Mouse (Mus musculus): ENCODE data around the gene Zbtb3. TPM values are rescaled to one million over a fixed set of nuclear protein-coding genes. Genes with fewer than 3 reads are reported as not detected.

Zbtb3 gene
- 4.3 TPM for polyA plus RNA-seq (2017; shearing (Covaris generic))

DNA sequence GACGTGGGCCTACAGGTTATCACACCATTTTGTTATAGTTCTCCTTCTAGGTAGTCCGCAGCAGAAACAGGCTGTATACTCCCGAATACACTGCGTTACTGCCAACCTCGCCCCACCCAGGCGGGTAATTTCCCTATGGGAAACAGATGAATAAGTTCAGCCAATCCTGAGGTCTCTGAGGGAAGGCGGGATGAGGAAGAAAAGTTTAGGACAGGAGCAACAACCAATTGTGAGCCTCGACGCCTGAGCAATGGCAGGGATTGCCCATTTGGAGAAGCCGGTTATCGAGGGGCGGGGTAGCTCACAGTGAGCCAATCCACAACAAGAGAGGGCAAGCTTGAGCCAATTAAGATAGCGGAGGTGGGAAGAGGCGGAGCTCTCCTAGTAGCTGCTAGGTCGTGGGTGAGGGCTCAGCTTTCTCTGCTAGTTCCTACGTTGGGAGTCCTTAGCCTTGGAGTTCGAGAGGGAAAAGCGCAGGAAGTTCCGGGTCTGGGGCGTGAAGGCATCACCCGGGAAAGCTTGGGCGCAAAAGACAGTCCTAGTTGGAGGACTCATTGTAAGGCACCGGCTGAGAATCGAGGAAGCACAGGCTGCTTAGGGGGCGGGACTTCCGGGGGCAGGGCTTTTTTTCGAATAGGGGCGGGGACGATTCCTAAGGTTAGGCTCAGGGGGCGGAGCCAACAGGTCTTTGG, at the start of gene Zbtb3:
Zbtb3 (plus strand) TSS at position 426 of the 692 bp plus-strand sequence.

DNA sequence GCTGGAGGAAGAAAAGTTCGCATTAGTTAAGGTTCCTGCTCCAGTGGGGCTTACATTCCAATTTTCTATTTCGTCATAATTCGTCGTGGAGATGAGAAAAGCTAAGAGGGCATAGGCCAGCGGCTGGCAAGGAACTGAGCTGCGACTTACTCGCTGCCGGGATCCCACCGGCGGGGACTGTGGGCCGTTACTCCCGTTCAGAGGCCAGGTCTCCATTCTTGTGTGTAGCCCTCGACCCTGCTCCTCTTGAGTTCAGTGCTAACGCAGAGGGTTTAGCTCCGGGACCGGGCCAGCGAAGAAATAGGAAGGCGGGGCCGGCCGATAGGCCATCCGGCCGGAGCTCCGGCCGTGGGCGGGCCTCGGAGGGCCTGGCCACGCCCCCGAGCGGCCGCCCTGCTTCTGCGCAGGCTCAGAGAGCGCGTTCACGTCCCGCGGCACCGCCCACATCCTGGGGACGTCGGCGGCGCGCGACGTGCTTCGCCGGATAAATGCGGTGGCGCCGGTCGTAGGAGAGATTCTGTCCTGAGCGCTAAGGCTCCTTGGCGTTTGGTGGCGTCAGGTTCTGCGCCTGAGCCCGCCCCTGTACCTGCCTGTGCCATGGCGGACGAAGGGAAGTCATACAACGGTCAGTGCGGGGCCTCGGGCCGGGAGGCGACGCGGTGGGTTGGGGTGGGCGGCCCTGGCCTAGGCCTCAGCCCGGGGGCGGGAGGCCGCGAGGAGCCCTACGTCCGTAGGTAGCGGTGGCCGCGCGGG, 45.5 kb upstream of the Zbtb3 start, which contains the start of gene Nxf1:
Nxf1 (plus strand) TSS at position 439 of the 753 bp plus-strand sequence.

DNA sequence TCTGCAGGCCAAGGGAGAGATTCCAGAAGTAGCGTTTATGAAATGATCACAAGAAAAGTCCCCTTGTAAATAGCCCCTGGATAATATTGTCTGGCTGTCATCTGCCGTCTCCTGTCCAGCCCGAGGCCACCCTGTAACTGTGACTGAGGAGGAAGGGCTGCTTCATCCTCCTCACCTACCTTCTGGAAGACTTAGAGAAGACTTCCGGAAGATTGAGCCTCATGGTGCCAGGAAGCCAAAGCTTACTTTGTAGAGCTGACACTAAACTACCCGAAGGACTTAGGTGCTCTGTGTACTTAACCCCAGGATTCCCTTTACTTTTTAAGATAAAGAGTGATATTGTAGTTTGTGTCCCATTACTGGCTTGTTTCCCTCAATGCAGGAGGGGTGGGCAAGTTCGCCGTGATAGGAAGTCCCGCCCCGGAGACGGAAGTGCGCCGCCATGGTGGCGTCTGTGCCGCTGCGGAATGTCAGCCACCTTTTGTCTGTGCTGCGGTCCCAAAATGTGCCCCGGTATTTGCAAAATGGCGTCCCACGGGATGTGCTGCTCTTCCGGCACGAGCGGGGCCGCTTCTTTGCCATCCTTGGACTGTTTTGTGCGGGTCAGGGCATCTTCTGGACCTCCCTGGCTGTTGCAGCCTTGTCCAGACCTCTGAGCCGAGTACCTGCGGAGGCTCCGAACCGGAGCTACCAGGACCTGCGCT, 31.6 kb upstream of the Zbtb3 start, which contains the start of gene Tmem223:
Tmem223 (plus strand) TSS at position 430 of the 704 bp plus-strand sequence.

GRCm38 (mm10) chr19:8774086-8774835, 28.1 kb upstream of the Zbtb3 start, which contains the start of gene Tmem179b:
TSS of gene Tmem179b (minus strand) at chr19:8774467.

DNA sequence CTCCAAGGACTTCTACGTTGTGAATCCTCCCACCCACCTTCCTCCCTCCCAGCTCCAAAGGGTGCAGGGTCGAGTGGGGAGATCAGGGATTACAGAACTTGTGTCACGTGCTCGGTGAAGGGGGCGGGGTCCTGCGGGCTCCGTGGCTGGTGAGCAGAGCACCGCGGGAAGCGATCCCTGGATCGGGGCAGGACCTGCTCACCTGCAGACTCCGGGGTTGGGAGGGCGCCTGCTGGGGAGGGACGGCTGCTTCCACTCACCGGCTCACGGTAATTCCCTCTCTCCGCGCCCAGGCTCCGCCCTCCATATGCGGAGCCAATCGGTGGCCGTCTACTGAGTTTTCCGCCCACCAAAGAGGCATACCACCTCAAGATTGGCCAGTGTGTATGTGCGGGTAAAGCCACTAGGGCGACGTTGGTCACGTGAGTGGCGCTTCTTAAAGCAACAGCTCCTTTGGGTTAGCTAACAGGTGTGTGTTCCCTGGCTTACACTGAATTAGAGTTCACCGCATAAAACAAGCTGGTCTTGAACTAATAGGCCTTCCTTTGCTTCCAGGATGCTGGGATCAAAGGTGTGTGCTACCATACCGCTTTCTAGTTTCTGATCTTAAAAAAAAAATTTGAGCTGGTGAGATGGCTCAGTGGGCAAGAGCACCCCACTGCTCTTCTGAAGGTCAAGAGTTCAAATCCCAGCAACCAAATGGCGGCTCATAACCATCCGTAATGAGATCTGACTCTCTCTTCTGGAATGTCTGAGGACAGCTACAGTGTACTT, 16.2 kb upstream of the Zbtb3 start, which contains the start of gene Taf6l:
Taf6l (minus strand) TSS at position 410 of the 774 bp plus-strand sequence.

GRCm38 (mm10) chr19:8798264-8798946, 4.0 kb upstream of the Zbtb3 start, which contains the start of gene Polr2g:
TSS of gene Polr2g (minus strand) at chr19:8798577.

DNA sequence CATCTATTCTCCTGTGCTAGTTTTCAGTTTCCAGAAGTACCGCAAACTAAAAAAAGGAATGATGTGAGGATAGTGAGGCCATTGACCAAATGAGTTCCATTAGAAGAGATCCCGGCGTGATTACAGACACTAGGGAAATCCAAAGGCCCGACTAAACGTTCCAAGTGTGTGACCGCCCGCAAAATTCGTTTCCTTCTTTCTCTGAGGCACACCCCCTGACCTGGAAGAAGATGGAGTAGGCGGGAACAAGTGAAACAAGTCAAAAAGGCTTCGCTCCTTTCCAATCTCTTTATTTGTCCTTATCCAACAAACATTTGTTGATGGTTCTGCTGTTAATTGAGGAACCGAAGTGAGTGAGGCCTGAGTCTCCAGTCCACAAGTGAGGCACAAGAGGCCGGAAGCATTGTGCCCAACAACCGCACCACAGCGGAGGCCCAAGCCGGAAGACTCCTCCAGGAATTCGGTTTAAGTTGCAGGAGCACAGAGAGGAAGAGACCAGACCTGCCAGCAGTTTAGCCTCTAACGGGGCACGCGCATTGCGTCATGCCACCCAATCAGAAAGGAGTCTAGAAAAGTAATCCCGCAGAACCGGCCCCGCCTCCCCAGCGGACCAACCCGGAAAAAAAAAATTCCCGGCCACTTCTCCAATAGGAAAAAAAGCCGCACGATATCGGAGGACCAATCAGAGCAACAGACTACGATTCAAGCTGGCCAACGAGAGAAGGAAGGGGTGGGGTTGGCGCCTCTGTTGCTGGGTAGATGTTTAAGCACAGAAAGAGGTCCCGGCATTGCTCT, 16.6 kb downstream of the Zbtb3 start, which contains the start of gene Ttc9c:
Ttc9c (minus strand) TSS at position 533 of the 795 bp plus-strand sequence.

GRCm38 (mm10) chr19:8819596-8820423, 17.5 kb downstream of the Zbtb3 start, which contains the start of gene Hnrnpul2:
TSS of gene Hnrnpul2 (plus strand) at chr19:8820010.

DNA sequence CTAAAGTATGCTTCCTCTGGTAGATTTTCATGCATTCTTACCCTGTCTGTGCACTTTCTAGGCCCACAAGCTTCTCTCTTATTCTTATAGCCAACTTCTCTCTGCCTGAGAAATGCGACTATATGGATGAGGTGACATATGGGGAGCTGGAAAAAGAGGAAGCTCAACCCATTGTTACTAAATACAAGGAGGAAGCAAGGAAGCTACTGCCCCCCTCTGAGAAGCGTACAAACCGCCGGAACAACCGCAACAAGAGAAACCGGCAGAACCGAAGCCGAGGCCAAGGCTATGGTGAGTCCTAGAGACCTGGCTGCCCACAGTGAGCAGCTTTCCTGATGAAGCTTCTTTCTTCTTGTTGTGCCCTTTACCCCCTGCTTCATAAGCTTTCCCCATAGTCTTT, 27.3 kb downstream of the Zbtb3 start, which contains the start of gene AC129217.1:
AC129217.1 (plus strand) TSS at position 114 of the 400 bp plus-strand sequence.

GRCm38 (mm10) chr19:8837251-8837791, 35.0 kb downstream of the Zbtb3 start, which contains the start of gene Bscl2:
TSS of gene Bscl2 (plus strand) at chr19:8837467.

GRCm38 (mm10) chr19:8839103-8839907, 37.0 kb downstream of the Zbtb3 start, which contains the start of gene Gng3:
TSS of gene Gng3 (minus strand) at chr19:8839194.

GRCm38 (mm10) chr19:8850402-8850901, 48.1 kb downstream of the Zbtb3 start, which contains the start of gene Lrrn4cl:
TSS of gene Lrrn4cl (plus strand) at chr19:8850768.

Other genes starting within 250 kb of the Zbtb3 start
- gene Slc22a8, start 211.3 kb upstream of the Zbtb3 start, polyA plus RNA-seq (2017; shearing (Covaris generic)), result not detected
- gene Slc22a6, start 184.5 kb upstream of the Zbtb3 start, polyA plus RNA-seq (2017; shearing (Covaris generic)), result not detected
- gene Chrm1, start 138.8 kb upstream of the Zbtb3 start, polyA plus RNA-seq (2017; shearing (Covaris generic)), result not detected
- 132 TPM for gene Slc3a2, start 79.2 kb upstream of the Zbtb3 start, polyA plus RNA-seq (2017; shearing (Covaris generic))
- gene Wdr74, start 66.7 kb upstream of the Zbtb3 start, polyA plus RNA-seq (2017; shearing (Covaris generic)), result 88.5 TPM
- gene 1700092M07Rik, start 61.8 kb upstream of the Zbtb3 start, polyA plus RNA-seq (2017; shearing (Covaris generic)), result 1.1 TPM
- 189 TPM for gene Stx5a, start 61.1 kb upstream of the Zbtb3 start, polyA plus RNA-seq (2017; shearing (Covaris generic))
- gene Nxf1, start 45.5 kb upstream of the Zbtb3 start, polyA plus RNA-seq (2017; shearing (Covaris generic)), result 324 TPM
- gene Tmem223, start 31.6 kb upstream of the Zbtb3 start, polyA plus RNA-seq (2017; shearing (Covaris generic)), result 107 TPM
- 167 TPM for gene Tmem179b, start 28.1 kb upstream of the Zbtb3 start, polyA plus RNA-seq (2017; shearing (Covaris generic))
- gene Taf6l, start 16.1 kb upstream of the Zbtb3 start, polyA plus RNA-seq (2017; shearing (Covaris generic)), result 6.1 TPM
- gene Polr2g, start 4.0 kb upstream of the Zbtb3 start, polyA plus RNA-seq (2017; shearing (Covaris generic)), result 172 TPM
- 57.9 TPM for gene Ttc9c, start 16.8 kb downstream of the Zbtb3 start, polyA plus RNA-seq (2017; shearing (Covaris generic))
- gene Hnrnpul2, start 17.5 kb downstream of the Zbtb3 start, polyA plus RNA-seq (2017; shearing (Covaris generic)), result 5.4 TPM
- not detected for gene AC129217.1, start 27.2 kb downstream of the Zbtb3 start, polyA plus RNA-seq (2017; shearing (Covaris generic))
- gene Bscl2, start 34.9 kb downstream of the Zbtb3 start, polyA plus RNA-seq (2017; shearing (Covaris generic)), result 112 TPM
- 0.45 TPM for gene Gng3, start 36.6 kb downstream of the Zbtb3 start, polyA plus RNA-seq (2017; shearing (Covaris generic))
- gene Lrrn4cl, start 48.2 kb downstream of the Zbtb3 start, polyA plus RNA-seq (2017; shearing (Covaris generic)), result not detected
- gene Ubxn1, start 68.9 kb downstream of the Zbtb3 start, polyA plus RNA-seq (2017; shearing (Covaris generic)), result 165 TPM
- gene Uqcc3, start 78.4 kb downstream of the Zbtb3 start, polyA plus RNA-seq (2017; shearing (Covaris generic)), result 82.7 TPM
- gene Lbhd1, start 81.2 kb downstream of the Zbtb3 start, polyA plus RNA-seq (2017; shearing (Covaris generic)), result 75.6 TPM
- gene Gm49403, start 81.4 kb downstream of the Zbtb3 start, polyA plus RNA-seq (2017; shearing (Covaris generic)), result not detected
- 74.5 TPM for gene 1810009A15Rik, start 86.3 kb downstream of the Zbtb3 start, polyA plus RNA-seq (2017; shearing (Covaris generic))
- gene Gm49416, start 86.4 kb downstream of the Zbtb3 start, polyA plus RNA-seq (2017; shearing (Covaris generic)), result not detected
- gene Ints5, start 90.5 kb downstream of the Zbtb3 start, polyA plus RNA-seq (2017; shearing (Covaris generic)), result 55.6 TPM
- 145 TPM for gene Ganab, start 95.5 kb downstream of the Zbtb3 start, polyA plus RNA-seq (2017; shearing (Covaris generic))
- 37.2 TPM for gene B3gat3, start 117.8 kb downstream of the Zbtb3 start, polyA plus RNA-seq (2017; shearing (Covaris generic))
- gene Rom1, start 126.8 kb downstream of the Zbtb3 start, polyA plus RNA-seq (2017; shearing (Covaris generic)), result 11.8 TPM
- gene Eml3, start 127.0 kb downstream of the Zbtb3 start, polyA plus RNA-seq (2017; shearing (Covaris generic)), result 76.0 TPM
- gene Mta2, start 139.3 kb downstream of the Zbtb3 start, polyA plus RNA-seq (2017; shearing (Covaris generic)), result 248 TPM
- 55.5 TPM for gene Tut1, start 151.3 kb downstream of the Zbtb3 start, polyA plus RNA-seq (2017; shearing (Covaris generic))
- 297 TPM for gene Eef1g, start 164.5 kb downstream of the Zbtb3 start, polyA plus RNA-seq (2017; shearing (Covaris generic))
- gene Ahnak, start 186.7 kb downstream of the Zbtb3 start, polyA plus RNA-seq (2017; shearing (Covaris generic)), result 137 TPM